Mouse (Mus musculus) brain, embryonic 14.5 days (tissue): Measurements from ENCODE around the gene Ankrd40. TPM values are rescaled to one million over a fixed set of nuclear protein-coding genes. Genes with fewer than 3 reads are reported as not detected.

Experiments
- DNase-seq: peaks from one replicate; pipeline ENCODE4 v3.0.0-alpha.2; 2011; ENCODE audit warnings: low read depth
- CTCF ChIP-seq: fragments of 200-500 bp; IDR thresholded peaks from 2 replicates; pipeline ENCODE4 v1.5.1; 2012; ENCODE audit warnings: inconsistent platforms, mild to moderate bottlenecking, moderate library complexity, borderline replicate concordance; ENCODE audit not compliant: insufficient read depth, insufficient read length; ENCODE audit errors: extremely low read depth
- POLR2A ChIP-seq: fragments of 200-500 bp; IDR thresholded peaks from 2 replicates; pipeline ENCODE4 v1.6.1; 2012; ENCODE audit warnings: mild to moderate bottlenecking, inconsistent platforms, borderline replicate concordance; ENCODE audit not compliant: poor library complexity, insufficient read depth, insufficient read length, severe bottlenecking; ENCODE audit errors: extremely low read depth
- polyA plus RNA-seq: library from polyadenylated mRNA; depleted of rRNA; stranded (reverse); fragments of >200 nt; gene quantifications from 2 replicates; pipeline ENCODE4 v1.2.3, GENCODE M21; 2012

Ankrd40 gene
- polyA plus RNA-seq, 1 experiment: 57.0 TPM

- TF ChIP-seq CTCF (no peak), POLR2A (no peak)
These were observed 2.4 kb downstream of the Ankrd40 start for GRCm38 (mm10) chr11:94330211-94330610.

DNA sequence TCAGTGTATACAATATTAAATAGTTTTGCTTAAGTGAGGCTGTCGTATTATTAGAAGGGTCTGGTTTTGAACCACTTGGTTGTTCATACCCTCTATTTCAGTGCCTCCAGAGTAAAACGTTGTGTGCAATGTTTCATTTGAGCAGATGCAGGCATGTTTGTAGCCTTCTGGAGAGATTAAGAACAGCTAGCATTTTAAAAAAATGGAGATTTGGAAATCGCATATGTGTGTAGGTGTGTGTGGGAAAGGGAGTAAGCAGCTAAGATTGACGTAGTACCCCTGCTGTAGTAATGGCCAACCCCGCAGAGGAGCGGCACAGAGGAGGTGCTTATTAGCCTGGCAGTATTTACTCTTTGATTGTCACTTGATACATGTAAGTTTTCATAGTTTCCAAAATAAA, 4.9 kb downstream of the Ankrd40 start:
- no peak for TF ChIP-seq POLR2A
- TF ChIP-seq CTCF: no peak
- DNase-seq: no peak

More at GRCm38 (mm10) chr11:94330211-94330610, 2.4 kb downstream of the Ankrd40 start:
- no peak for DNase-seq

DNA sequence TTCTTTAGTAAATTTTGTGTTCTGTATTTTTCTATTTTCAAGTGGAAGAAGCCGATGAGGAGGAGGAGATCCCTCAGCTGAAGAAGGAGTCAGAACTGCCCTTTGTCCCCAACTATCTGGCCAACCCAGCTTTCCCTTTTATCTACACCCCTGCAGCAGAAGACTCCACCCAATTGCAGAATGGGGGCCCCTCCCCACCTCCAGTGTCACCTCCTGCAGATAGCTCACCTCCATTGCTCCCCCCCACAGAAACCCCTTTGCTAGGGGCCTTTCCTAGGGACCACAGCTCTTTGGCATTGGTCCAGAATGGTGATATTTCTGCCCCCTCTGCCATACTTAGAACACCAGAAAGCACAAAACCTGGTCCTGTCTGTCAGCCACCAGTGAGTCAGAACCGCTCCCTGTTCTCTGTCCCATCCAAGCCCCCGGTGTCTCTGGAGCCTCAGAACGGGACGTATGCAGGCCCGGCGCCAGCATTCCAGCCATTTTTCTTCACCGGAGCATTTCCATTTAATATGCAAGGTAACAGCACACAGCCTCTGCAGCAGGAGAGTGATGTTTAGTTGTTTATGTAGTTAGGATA, 6.7 kb downstream of the Ankrd40 start:
- no peak for DNase-seq
- TF ChIP-seq POLR2A (no peak), CTCF (no peak)

- no peak for TF ChIP-seq POLR2A
- TF ChIP-seq CTCF: no peak
- no peak for DNase-seq
These were observed 8.8 kb downstream of the Ankrd40 start for GRCm38 (mm10) chr11:94336551-94336950.

DNA sequence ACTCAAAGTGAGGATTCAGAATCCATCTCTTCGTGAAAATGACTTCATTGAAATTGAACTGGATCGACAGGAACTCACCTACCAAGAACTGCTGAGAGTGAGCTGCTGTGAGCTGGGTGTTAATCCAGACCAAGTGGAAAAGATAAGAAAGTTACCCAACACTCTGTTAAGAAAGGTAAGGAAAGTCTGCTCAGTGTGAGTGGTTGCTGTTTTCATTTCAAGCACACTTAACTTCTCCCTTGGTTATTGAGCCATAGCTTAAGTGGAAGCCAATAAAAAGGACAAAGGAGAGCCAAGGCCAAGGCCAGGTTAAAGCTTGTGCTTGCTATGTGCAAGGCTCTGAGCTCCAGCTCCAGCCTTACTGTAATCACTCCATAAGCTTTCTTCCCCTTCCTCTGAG, 10.5 kb downstream of the Ankrd40 start:
- TF ChIP-seq CTCF (no peak), POLR2A (no peak)
- no peak for DNase-seq

DNA sequence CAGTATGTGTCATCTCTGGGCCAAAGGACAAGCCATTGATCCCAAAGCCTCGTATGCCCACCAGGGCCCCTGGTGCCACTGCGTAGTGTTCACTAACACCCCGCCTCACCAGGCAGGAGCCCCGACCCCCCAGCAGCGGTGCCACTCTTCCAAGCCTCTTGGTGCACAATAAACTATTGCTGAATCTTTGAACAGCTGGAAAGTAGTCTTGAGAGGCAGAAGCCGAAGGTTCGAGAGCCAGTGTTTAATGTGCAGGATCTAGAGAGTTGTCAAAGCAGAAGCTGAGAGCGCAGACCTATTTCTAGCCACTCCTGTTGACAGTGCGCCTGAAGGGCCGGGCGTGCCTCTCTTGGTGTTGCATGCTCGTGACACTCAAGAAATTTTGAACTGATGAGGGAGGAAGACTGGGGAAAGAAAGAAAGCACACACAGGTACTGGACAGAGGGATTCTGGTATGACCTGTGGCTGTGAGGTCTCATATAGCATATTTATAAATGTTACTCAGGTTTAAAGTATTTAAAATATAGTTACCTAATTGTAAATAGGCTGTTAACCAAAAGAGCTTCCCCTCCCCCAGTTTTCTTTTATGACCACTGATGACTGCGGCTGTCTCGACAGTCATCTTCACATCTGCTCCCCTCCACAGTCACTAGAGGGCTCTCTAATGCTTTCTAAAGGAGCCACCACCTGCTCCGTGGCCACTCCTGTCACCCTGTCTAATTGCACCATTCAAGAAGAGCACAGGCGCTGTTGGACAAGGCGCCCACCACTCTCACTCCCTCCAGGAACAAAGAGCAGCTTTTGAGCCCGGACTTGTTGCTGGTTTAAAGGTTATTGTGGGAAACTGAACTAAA, 12.2 kb downstream of the Ankrd40 start:
- peak; percentile 82 for TF ChIP-seq CTCF
- no peak for TF ChIP-seq POLR2A
- DNase-seq: peak; percentile 92

GRCm38 (mm10) chr11:94340948-94341933, 13.4 kb downstream of the Ankrd40 start:
- no peak for DNase-seq
- TF ChIP-seq CTCF: no peak

DNA sequence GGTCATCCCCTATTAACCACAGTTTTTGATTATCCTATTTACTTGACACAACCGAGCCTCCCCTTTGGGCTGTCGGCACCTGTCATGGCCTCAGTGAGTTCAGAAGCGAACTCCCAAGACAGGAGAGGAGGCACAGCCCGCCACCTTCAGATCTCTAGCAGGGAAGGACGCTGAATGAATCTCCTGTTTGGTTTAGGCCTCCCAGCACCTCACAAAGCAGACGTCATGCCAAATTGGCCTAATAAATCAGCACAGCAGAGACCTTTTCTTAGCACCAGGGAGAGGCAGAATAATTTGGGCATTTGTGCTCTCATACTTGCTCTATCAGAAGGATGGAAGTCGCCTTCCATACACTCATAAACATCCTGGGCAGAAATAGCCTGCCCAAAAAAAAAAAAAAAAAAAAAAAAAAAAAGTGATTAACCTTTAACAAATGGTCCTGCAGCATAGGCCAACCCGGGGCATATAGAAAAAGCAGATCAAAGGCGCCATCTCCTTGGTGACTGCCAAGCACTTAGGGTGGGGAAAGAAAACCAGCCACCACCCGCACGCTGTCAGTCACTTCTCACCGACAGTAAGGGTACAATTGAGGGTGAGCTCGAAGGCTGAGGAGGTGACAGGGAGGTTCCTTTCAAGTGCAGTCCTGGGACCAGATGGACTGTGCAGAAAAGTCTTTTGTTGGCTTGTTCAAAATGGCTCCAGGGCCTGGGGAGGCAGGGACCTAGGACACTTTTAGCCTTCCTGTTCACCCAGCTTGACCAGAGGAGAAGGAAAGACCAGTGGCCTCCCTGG, 14.5 kb downstream of the Ankrd40 start:
- TF ChIP-seq CTCF (no peak), POLR2A (no peak)
- DNase-seq: peak; percentile 59

DNA sequence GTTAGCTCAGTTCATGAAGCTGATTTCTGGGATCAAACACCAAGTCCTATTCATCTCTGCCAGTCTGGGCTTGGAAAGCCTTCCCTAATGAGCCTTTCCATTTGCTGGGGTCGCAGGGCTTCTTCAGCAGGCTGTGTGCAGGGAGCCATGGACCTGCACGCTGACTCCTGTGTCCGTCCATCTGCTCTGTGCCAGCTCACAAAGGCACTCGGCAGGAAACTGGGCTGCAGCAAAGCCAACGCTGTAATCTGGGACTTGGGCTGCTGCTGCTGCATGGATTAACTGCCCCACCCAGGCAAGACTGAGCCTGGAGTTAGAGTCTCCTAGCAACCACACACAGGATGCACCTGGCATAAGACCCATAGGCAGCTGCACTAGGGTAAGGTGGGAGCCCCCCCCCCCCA, 16.2 kb downstream of the Ankrd40 start:
- peak; percentile 79 for DNase-seq
- TF ChIP-seq CTCF (no peak), POLR2A (no peak)

DNA sequence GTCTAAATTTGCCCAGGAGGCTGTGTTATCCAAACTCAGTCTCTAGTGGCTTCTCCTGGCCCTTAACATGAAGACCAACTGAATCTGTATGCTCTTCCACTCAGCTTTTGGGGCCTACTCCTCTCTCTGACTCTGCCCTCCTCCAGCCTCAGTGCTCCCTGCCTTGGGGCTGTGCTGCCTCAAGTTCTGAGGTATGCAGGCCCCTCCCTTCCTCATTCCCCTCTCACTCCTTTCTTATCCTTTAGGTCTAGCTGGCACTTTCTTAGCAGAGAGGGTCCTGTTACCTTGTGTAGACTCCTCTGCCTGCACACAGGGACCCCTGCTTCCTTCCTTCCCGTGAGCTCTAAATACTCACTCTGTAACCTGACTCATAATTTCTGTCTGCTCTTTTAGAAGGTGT, 16.7 kb downstream of the Ankrd40 start:
- no peak for TF ChIP-seq POLR2A
- TF ChIP-seq CTCF: no peak
- DNase-seq: no peak
